Mouse (Mus musculus): ENCODE results near the gene Mlf2.
"Not testable (repeated sequence)": the region's sequence is repeated elsewhere in the genome, so short reads cannot be mapped to it uniquely, and the experiment has no call there.

Mlf2 gene

GRCm38 (mm10) chr6:124930754-124931524 is at the start of gene Mlf2:
Gene Mlf2, plus strand, starts transcription at chr6:124931386.
- peak; percentile 99 for DNase-seq

GRCm38 (mm10) chr6:124881821-124882220 is 49.4 kb upstream of the Mlf2 start:
- no peak for DNase-seq

- no peak for DNase-seq
These were observed 47.8 kb upstream of the Mlf2 start for GRCm38 (mm10) chr6:124883351-124883750.

- DNase-seq, result no peak
These were observed 46.3 kb upstream of the Mlf2 start for GRCm38 (mm10) chr6:124884714-124885500.

- no peak for DNase-seq
These were observed 45.2 kb upstream of the Mlf2 start for GRCm38 (mm10) chr6:124885956-124886381.

- DNase-seq, result no peak
These were observed 43.2 kb upstream of the Mlf2 start, which contains the start of gene Cd4 for GRCm38 (mm10) chr6:124887986-124888385. Gene Cd4, minus strand, starts transcription at chr6:124888221.

- DNase-seq, result no peak
These were observed 42.5 kb upstream of the Mlf2 start for GRCm38 (mm10) chr6:124888555-124889125.

- no peak for DNase-seq
These were observed 40.2 kb upstream of the Mlf2 start for GRCm38 (mm10) chr6:124890997-124891396.

GRCm38 (mm10) chr6:124894113-124894512 is 37.1 kb upstream of the Mlf2 start:
- not testable (repeated sequence) for DNase-seq

- DNase-seq, result no peak
These were observed 32.8 kb upstream of the Mlf2 start for GRCm38 (mm10) chr6:124898359-124898758.

GRCm38 (mm10) chr6:124900056-124900800 is 31.0 kb upstream of the Mlf2 start:
- DNase-seq, result no peak

- DNase-seq, result no peak
These were observed 30.2 kb upstream of the Mlf2 start for GRCm38 (mm10) chr6:124900801-124901480.

GRCm38 (mm10) chr6:124901851-124902250 is 29.3 kb upstream of the Mlf2 start:
- DNase-seq, result no peak

GRCm38 (mm10) chr6:124903580-124904151 is 27.5 kb upstream of the Mlf2 start:
- peak; percentile 98 for DNase-seq

GRCm38 (mm10) chr6:124904161-124904981 is 26.8 kb upstream of the Mlf2 start:
- DNase-seq, result peak; percentile 90

- no peak for DNase-seq
These were observed 26.0 kb upstream of the Mlf2 start for GRCm38 (mm10) chr6:124904991-124905860.

GRCm38 (mm10) chr6:124907767-124908166 is 23.4 kb upstream of the Mlf2 start:
- no peak for DNase-seq

- DNase-seq, result no peak
These were observed 21.2 kb upstream of the Mlf2 start for GRCm38 (mm10) chr6:124910032-124910431.

GRCm38 (mm10) chr6:124911533-124912218 is 19.5 kb upstream of the Mlf2 start, which contains the start of gene Lag3:
Gene Lag3, minus strand, starts transcription at chr6:124911705.
- peak; percentile 52 for DNase-seq
